Mouse (Mus musculus) myocyte (in vitro differentiated cells): Measurements from ENCODE around the gene Cnpy2.

Experiments used
- MAX ChIP-seq: IDR thresholded peaks from one replicate; pipeline ENCODE4 v1.6.1; 2011; ENCODE audit warnings: low read depth, mild to moderate bottlenecking, control low read depth
- MYOD1 ChIP-seq, 3 experiments: IDR thresholded peaks; one replicate each; pipeline ENCODE4 v1.6.1; 2011; ENCODE audit warnings: control low read depth in 2 of 3, low read depth in 2 of 3, mild to moderate bottlenecking in 2 of 3, moderate library complexity in 1 of 3; ENCODE audit not compliant: insufficient read length in 2 of 3, control insufficient read depth in 1 of 3
- POLR2A ChIP-seq: IDR thresholded peaks from one replicate; pipeline ENCODE4 v1.6.1; 2011; ENCODE audit warnings: low read depth, mild to moderate bottlenecking, control low read depth, moderate library complexity; ENCODE audit not compliant: insufficient read length
- POLR2AphosphoS2 ChIP-seq: IDR thresholded peaks from one replicate; pipeline ENCODE4 v1.6.1; 2011; ENCODE audit warnings: low read depth, control low read depth; ENCODE audit not compliant: insufficient read length
- TCF3 ChIP-seq: IDR thresholded peaks from one replicate; pipeline ENCODE4 v1.6.1; 2011; ENCODE audit warnings: low read depth, control low read depth; ENCODE audit not compliant: insufficient read length
- USF1 ChIP-seq: IDR thresholded peaks from one replicate; pipeline ENCODE4 v1.6.1; 2011; ENCODE audit warnings: low read depth, mild to moderate bottlenecking, control low read depth, moderate library complexity

DNA sequence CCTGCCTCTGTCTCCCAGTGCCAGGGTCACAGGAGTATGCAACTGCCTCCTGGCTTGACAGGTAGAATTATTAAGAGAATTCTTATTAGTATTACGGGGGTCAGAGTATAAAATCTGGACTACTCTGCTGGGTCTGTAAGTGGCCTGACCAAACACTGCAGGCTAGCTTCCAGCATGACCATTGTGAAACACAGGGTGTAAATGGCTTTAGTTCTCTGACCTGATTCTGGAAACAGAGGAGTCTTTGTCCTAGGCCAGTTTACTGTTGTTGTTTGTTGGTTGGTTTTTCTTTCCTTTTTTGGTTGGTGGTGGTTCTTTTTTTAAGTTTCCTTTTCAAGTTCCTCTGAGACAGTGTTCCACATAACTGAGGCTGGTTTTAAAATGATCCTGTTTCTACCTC, 21.2 kb downstream of the Cnpy2 start:
- TF ChIP-seq MYOD1 (IDR thresholded peaks at IDR 0.05; ENCODE audit: control insufficient read depth in 1 of 3, insufficient read length in 2 of 3, low read depth in 2 of 3) (no peak), POLR2A (no peak), POLR2AphosphoS2 (no peak), MAX (no peak), TCF3 (no peak), USF1 (no peak)
